In the genomic region with DNA sequence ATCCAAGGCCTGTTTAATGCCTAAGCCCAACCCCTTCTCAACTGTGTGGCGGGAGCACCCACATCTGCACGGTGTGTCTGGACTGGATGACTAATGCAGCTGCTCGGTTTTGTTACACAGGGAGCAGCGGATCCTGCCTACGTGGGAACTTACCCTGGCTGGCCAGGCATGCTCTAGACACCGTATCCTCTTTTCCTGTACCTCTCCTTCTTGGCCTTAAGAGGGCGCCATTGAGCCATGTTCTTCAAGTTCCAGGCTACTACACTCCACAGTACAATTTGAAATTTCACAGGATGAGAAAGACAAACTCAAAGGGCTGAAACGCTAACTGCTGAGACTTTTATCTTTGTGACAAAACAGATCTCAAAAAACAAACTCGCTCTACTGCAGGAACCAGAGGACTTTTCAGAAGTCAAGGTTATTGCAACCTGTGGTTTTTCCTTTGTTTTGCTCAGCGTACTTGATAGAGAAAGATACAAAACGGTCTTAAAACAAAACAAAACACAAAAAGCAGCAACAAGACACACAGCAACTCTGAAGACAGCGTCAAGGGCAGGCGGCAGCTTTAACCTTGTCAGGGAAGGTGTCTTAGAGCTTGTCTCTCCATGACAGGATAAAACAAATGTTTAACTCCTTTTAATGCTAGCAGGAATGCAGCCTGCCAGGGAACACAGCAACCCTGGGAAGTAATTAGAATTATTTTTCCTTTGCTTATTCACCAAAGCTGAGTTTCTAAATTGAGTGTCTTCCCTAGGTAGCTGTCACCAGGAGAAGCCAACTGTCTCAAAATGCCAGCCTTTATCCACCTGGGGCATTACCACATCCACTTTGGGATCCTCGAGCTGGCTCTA, we compare ENCODE assay signal across 8 mouse cellular contexts. TPM values are rescaled to one million over a fixed set of nuclear protein-coding genes. Genes with fewer than 3 reads are reported as not detected.
DNase-seq lines count a peak whose midpoint lies in the region; ATAC-seq and TF ChIP-seq lines count a peak whose summit lies in the region.

No protein-coding gene starts in this region.

- peak; percentile 58 for TF ChIP-seq CTCF in ES-Bruce4 (IDR thresholded peaks at IDR 0.05; ENCODE audit: low read depth, low read length)
- peak; percentile 71 for TF ChIP-seq CTCF in liver, adult 2 months (IDR thresholded peaks at IDR 0.05; ENCODE audit: low read depth, low read length)

- no peaks in the 10 kb centered on the region for H3K79me2 ChIP-seq in liver, adult 2 months (ENCODE audit: control insufficient read depth, insufficient read depth, low read length)

- no peak overlapping the region for H3K27ac ChIP-seq in ES-Bruce4 (ENCODE audit: insufficient read depth, low read length)
- H3K27ac ChIP-seq in forebrain, embryonic 10.5 days = no peak overlapping the region
- H3K27ac ChIP-seq in heart, embryonic 15.5 days = peak overlapping the region; percentile 46; the same call in 1 of the 2 replicates
- peak overlapping the region; percentile 58 for H3K27ac ChIP-seq in liver, adult 2 months (replicated peaks; ENCODE audit: insufficient read depth, low read depth, low read length)
- H3K27ac ChIP-seq in stomach, embryonic 15.5 days = no peak overlapping the region

- H3K4me1 ChIP-seq in ES-Bruce4 (ENCODE audit: control insufficient read depth, insufficient read depth, low read length) = no peaks in the 10 kb centered on the region
- H3K4me1 ChIP-seq in forebrain, embryonic 10.5 days = peaks cover 33% of the 10 kb centered on the region
- peaks cover 12% of the 10 kb centered on the region for H3K4me1 ChIP-seq in heart, embryonic 15.5 days (replicated peaks)
- no peaks in the 10 kb centered on the region; the same call in 1 of the 2 replicates for H3K4me1 ChIP-seq in liver, adult 2 months (ENCODE audit: control insufficient read depth, insufficient read depth, low read length)
- 0 out of 2 replicates have a peak, but pooled peaks cover 3% of the 10 kb centered on the region for H3K4me1 ChIP-seq in stomach, embryonic 15.5 days

- no peak for TF ChIP-seq EP300 in ES-Bruce4 (IDR thresholded peaks at IDR 0.05; ENCODE audit: insufficient read depth, low read depth, low read length)

- H3K36me3 ChIP-seq in ES-Bruce4 (ENCODE audit: control insufficient read depth, insufficient read depth, low read length, poor library complexity, severe bottlenecking) = no peaks in the 10 kb centered on the region
- no peaks in the 10 kb centered on the region for H3K36me3 ChIP-seq in forebrain, embryonic 10.5 days (replicated peaks)
- H3K36me3 ChIP-seq in heart, embryonic 15.5 days = no peaks in the 10 kb centered on the region
- no peaks in the 10 kb centered on the region for H3K36me3 ChIP-seq in liver, adult 2 months (ENCODE audit: control insufficient read depth, insufficient read depth, low read length)
- H3K36me3 ChIP-seq in stomach, embryonic 15.5 days = no peaks in the 10 kb centered on the region

- ATAC-seq in heart, embryonic 15.5 days (replicated peaks; ENCODE audit: insufficient number of reproducible peaks, insufficient read depth, low FRiP score, low read depth) = peak; percentile 70
- ATAC-seq in monocyte, adult 5-6 weeks (replicated peaks; ENCODE audit: insufficient number of reproducible peaks, low FRiP score, low TSS enrichment, poor library complexity, severe bottlenecking) = peak; percentile 68
- peak; percentile 74 for ATAC-seq in stomach, embryonic 15.5 days (ENCODE audit: insufficient read depth, low FRiP score, low read depth)

- peak; percentile 88 for DNase-seq in c-Kit-positive CD71-negative TER-119-negative erythroid progenitor cells, embryonic 14.5 days (ENCODE audit: low read depth)
- DNase-seq in forebrain, embryonic 10.5 days (ENCODE audit: extremely low spot score, low spot score) = peak; percentile 61
- peak; percentile 76 for DNase-seq in kidney, postnatal 10 days
- peak; percentile 67 for DNase-seq in liver, adult 2 months (ENCODE audit: extremely low read depth, low read depth, low spot score)

- H3K4me2 ChIP-seq in heart, embryonic 15.5 days = peak overlapping the region; percentile 41
- no peak overlapping the region for H3K4me2 ChIP-seq in stomach, embryonic 15.5 days

- 9% methylated on average over 14 of the region's 14 CpGs for WGBS in forebrain, embryonic 10.5 days
- 12% methylated on average over 14 of the region's 14 CpGs for WGBS in heart, embryonic 15.5 days
- 14% methylated on average over 14 of the region's 14 CpGs for WGBS in liver, adult 2 months
- 11% methylated on average over 14 of the region's 14 CpGs for WGBS in stomach, embryonic 15.5 days

- no peak overlapping the region for H3K9ac ChIP-seq in ES-Bruce4 (ENCODE audit: low read depth, poor library complexity, severe bottlenecking)
- H3K9ac ChIP-seq in heart, embryonic 15.5 days = no peak overlapping the region
- H3K9ac ChIP-seq in liver, adult 2 months (ENCODE audit: low read depth, low read length) = no peak overlapping the region
- no peak overlapping the region for H3K9ac ChIP-seq in stomach, embryonic 15.5 days

- no peaks in the 10 kb centered on the region for H3K9me3 ChIP-seq in ES-Bruce4 (replicated peaks; ENCODE audit: control insufficient read depth, insufficient read depth, low read length, poor library complexity, severe bottlenecking)
- no peaks in the 10 kb centered on the region for H3K9me3 ChIP-seq in forebrain, embryonic 10.5 days
- no peaks in the 10 kb centered on the region for H3K9me3 ChIP-seq in heart, embryonic 15.5 days (replicated peaks)
- H3K9me3 ChIP-seq in stomach, embryonic 15.5 days = no peaks in the 10 kb centered on the region

- H3K27me3 ChIP-seq in ES-Bruce4 (ENCODE audit: control insufficient read depth, insufficient read depth, low read length, poor library complexity, severe bottlenecking) = no peaks in the 10 kb centered on the region
- H3K27me3 ChIP-seq in forebrain, embryonic 10.5 days (ENCODE audit: poor library complexity, severe bottlenecking) = peaks cover 87% of the 10 kb centered on the region
- H3K27me3 ChIP-seq in heart, embryonic 15.5 days = no peaks in the 10 kb centered on the region
- H3K27me3 ChIP-seq in liver, adult 2 months (ENCODE audit: control insufficient read depth, insufficient read depth, low read length) = no peaks in the 10 kb centered on the region
- H3K27me3 ChIP-seq in stomach, embryonic 15.5 days (replicated peaks) = no peaks in the 10 kb centered on the region

- H3K4me3 ChIP-seq in ES-Bruce4 (ENCODE audit: low read depth, low read length) = no peak overlapping the region
- H3K4me3 ChIP-seq in forebrain, embryonic 10.5 days = no peak overlapping the region
- no peak overlapping the region for H3K4me3 ChIP-seq in heart, embryonic 15.5 days
- H3K4me3 ChIP-seq in liver, adult 2 months (ENCODE audit: insufficient read depth, low read depth, low read length) = no peak overlapping the region
- H3K4me3 ChIP-seq in stomach, embryonic 15.5 days (replicated peaks) = no peak overlapping the region

- no peak for TF ChIP-seq POLR2A in ES-Bruce4 (IDR thresholded peaks at IDR 0.05; ENCODE audit: insufficient read depth, low read length)
- TF ChIP-seq POLR2A in liver, adult 2 months (IDR thresholded peaks at IDR 0.05; ENCODE audit: extremely low read depth, insufficient read depth, low read length) = no peak

RNA-seq across cellular contexts. Expression of a gene that starts 44.1 kb away (rescaled TPM):
- 12.9 and 13.2 TPM in 2 replicates for polyA plus RNA-seq in ES-Bruce4 (2011; ENCODE audit: insufficient read depth, insufficient read length, low read depth, missing spikeins)
- 27.3 and 28.1 TPM in 2 replicates for polyA plus RNA-seq in forebrain, embryonic 10.5 days (2016; fragmentation: Nextera tagmentation; extraction: Ambion mirVana)
- polyA plus RNA-seq in heart, embryonic 15.5 days (2015; fragmentation: Nextera tagmentation; extraction: Ambion mirVana) = 46.3 and 54.9 TPM in 2 replicates
- 18.8 and 20.1 TPM in 2 replicates for total RNA-seq in liver, adult 2 months (2014; rRNA removed)
- polyA plus RNA-seq in liver, adult 2 months (2012; rRNA removed) = 5.1 and 7.6 TPM in 2 replicates
- total RNA-seq in monocyte, adult 5-6 weeks (2017) = 274 to 532 TPM (median 291 TPM) in 3 replicates
- polyA plus RNA-seq in stomach, embryonic 15.5 days (2015; fragmentation: Nextera tagmentation; extraction: Ambion mirVana) = 41.3 and 45.9 TPM in 2 replicates

RNA-seq across cellular contexts. Expression of a gene that starts 49.3 kb away (rescaled TPM):
- polyA plus RNA-seq in ES-Bruce4 (2011; ENCODE audit: insufficient read depth, insufficient read length, low read depth, missing spikeins) = not detected in 2 replicates
- 22.5 and 24.5 TPM in 2 replicates for polyA plus RNA-seq in forebrain, embryonic 10.5 days (2016; fragmentation: Nextera tagmentation; extraction: Ambion mirVana)
- polyA plus RNA-seq in heart, embryonic 15.5 days (2015; fragmentation: Nextera tagmentation; extraction: Ambion mirVana) = 20.6 and 21.8 TPM in 2 replicates
- 3.0 and 4.2 TPM in 2 replicates for total RNA-seq in liver, adult 2 months (2014; rRNA removed)
- 1.1 and 1.6 TPM in 2 replicates for polyA plus RNA-seq in liver, adult 2 months (2012; rRNA removed)
- total RNA-seq in monocyte, adult 5-6 weeks (2017) = 94.4 to 137 TPM (median 98.0 TPM) in 3 replicates
- polyA plus RNA-seq in stomach, embryonic 15.5 days (2015; fragmentation: Nextera tagmentation; extraction: Ambion mirVana) = 13.4 and 13.9 TPM in 2 replicates

Comparison
In these comparisons a context has a peak if more than half of its experiments do, and no peak if none do; other contexts are left out.
1. H3K27ac ChIP-seq: peak in heart, embryonic 15.5 days (single experiment) and liver, adult 2 months (single experiment); none in ES-Bruce4 (single experiment), forebrain, embryonic 10.5 days (single experiment) and stomach, embryonic 15.5 days (single experiment).
2. Peak in every context shown above with its lines, with median percentiles within 50 percentile points of each other: DNase-seq and ATAC-seq.